Mouse (Mus musculus): Measurements from ENCODE around the gene Ttll5. TPM values are rescaled to one million over a fixed set of nuclear protein-coding genes. Genes with fewer than 3 reads are reported as not detected.

Ttll5 gene
- total and polyA plus RNA-seq, 3 experiments = 7.4 to 18.5 TPM; not detected in 1

GRCm38 (mm10) chr12:85850661-85851060, 26.2 kb downstream of the Ttll5 start:
- H3K9me3 ChIP-seq (replicated peaks; ENCODE audit: insufficient read depth, low read length) = no peaks in the 10 kb centered on the region
- no peaks in the 10 kb centered on the region for H3K27me3 ChIP-seq (ENCODE audit: control insufficient read depth in 1 of 2, insufficient read depth in 2 of 2, low read length in 2 of 2)
- H3K27ac ChIP-seq (ENCODE audit: control insufficient read depth, low read depth, low read length) = no peak overlapping the region
- H3K9ac ChIP-seq (ENCODE audit: control insufficient read depth, low read depth, low read length, poor library complexity, severe bottlenecking) = no peak overlapping the region
- H3K4me1 ChIP-seq (ENCODE audit: control insufficient read depth in 1 of 2, insufficient read depth in 2 of 2, low read length in 2 of 2) = no peaks in the 10 kb centered on the region
- H3K36me3 ChIP-seq (ENCODE audit: control insufficient read depth in 1 of 2, insufficient read depth in 2 of 2, low read length in 2 of 2) = no peaks in the 10 kb centered on the region; a peak in 1 of 4 replicates
- no peak for DNase-seq (ENCODE audit: low read depth, low spot score)
- TF ChIP-seq MAZ (IDR thresholded peaks at IDR 0.05; ENCODE audit: low read depth, low read length) (no peak), USF1 (IDR thresholded peaks at IDR 0.05; ENCODE audit: low read depth, low read length) (no peak), CHD2 (IDR thresholded peaks at IDR 0.05; ENCODE audit: low read length) (no peak), MXI1 (IDR thresholded peaks at IDR 0.05; ENCODE audit: low read depth, low read length) (no peak), SMC3 (IDR thresholded peaks at IDR 0.05; ENCODE audit: low read depth, low read length) (no peak), POLR2A (IDR thresholded peaks at IDR 0.05; ENCODE audit: control insufficient read depth in 1 of 2, insufficient read depth in 1 of 2, low read depth in 1 of 2, low read length in 2 of 2, poor library complexity in 1 of 2) (no peak), POLR2AphosphoS5 (IDR thresholded peaks at IDR 0.05; ENCODE audit: borderline replicate concordance, low read depth, low read length) (no peak), TBP (IDR thresholded peaks at IDR 0.05; ENCODE audit: low read depth, low read length) (no peak), HCFC1 (IDR thresholded peaks at IDR 0.05; ENCODE audit: low read depth, low read length) (no peak), UBTF (IDR thresholded peaks at IDR 0.05; ENCODE audit: borderline replicate concordance, insufficient read depth, low read depth, low read length) (no peak), RAD21 (IDR thresholded peaks at IDR 0.05; ENCODE audit: low read depth, low read length) (no peak), TAL1 (IDR thresholded peaks at IDR 0.05; ENCODE audit: low read length) (no peak), CHD1 (IDR thresholded peaks at IDR 0.05; ENCODE audit: low read depth, low read length) (no peak), USF2 (IDR thresholded peaks at IDR 0.05; ENCODE audit: borderline replicate concordance in 1 of 2, insufficient read depth in 1 of 2, low read depth in 1 of 2, low read length in 2 of 2) (no peak), MYB (IDR thresholded peaks at IDR 0.05; ENCODE audit: low read depth, low read length) (no peak)
- no peak overlapping the region for H3K4me3 ChIP-seq (ENCODE audit: control insufficient read depth in 1 of 2, insufficient read depth in 1 of 2, low read depth in 2 of 2, low read length in 2 of 2)
- H3K79me2 ChIP-seq (ENCODE audit: control insufficient read depth, insufficient read depth, low read length, poor library complexity) = no peaks in the 10 kb centered on the region

GRCm38 (mm10) chr12:85853836-85854235, 29.4 kb downstream of the Ttll5 start:
- H3K36me3 ChIP-seq (ENCODE audit: control insufficient read depth in 1 of 2, insufficient read depth in 2 of 2, low read length in 2 of 2) = no peaks in the 10 kb centered on the region; a peak in 1 of 4 replicates

More at GRCm38 (mm10) chr12:85853836-85854235, 29.4 kb downstream of the Ttll5 start:
- no peaks in the 10 kb centered on the region for H3K79me2 ChIP-seq (ENCODE audit: control insufficient read depth, insufficient read depth, low read length, poor library complexity)
- no peak overlapping the region for H3K27ac ChIP-seq (ENCODE audit: control insufficient read depth, low read depth, low read length)
- H3K4me3 ChIP-seq (ENCODE audit: control insufficient read depth in 1 of 2, insufficient read depth in 1 of 2, low read depth in 2 of 2, low read length in 2 of 2) = no peak overlapping the region
- no peak for TF ChIP-seq NRF1 (IDR thresholded peaks at IDR 0.05; ENCODE audit: insufficient read depth, low read depth, low read length, poor library complexity, severe bottlenecking)
- TF ChIP-seq JUND (IDR thresholded peaks at IDR 0.05; ENCODE audit: low read depth, low read length) = no peak
- no peak for TF ChIP-seq BHLHE40 (IDR thresholded peaks at IDR 0.05; ENCODE audit: borderline replicate concordance, low read depth, low read length)
- no peak for TF ChIP-seq TCF12 (IDR thresholded peaks at IDR 0.05; ENCODE audit: low read depth, low read length)
- no peak for TF ChIP-seq ZNF384 (IDR thresholded peaks at IDR 0.05; ENCODE audit: low read depth, low read length)
- no peak for TF ChIP-seq UBTF (IDR thresholded peaks at IDR 0.05; ENCODE audit: borderline replicate concordance, insufficient read depth, low read depth, low read length)
- no peak for TF ChIP-seq MXI1 (IDR thresholded peaks at IDR 0.05; ENCODE audit: low read depth, low read length)
- TF ChIP-seq POLR2AphosphoS5 (IDR thresholded peaks at IDR 0.05; ENCODE audit: borderline replicate concordance, low read depth, low read length) = no peak
- TF ChIP-seq ZKSCAN1 (IDR thresholded peaks at IDR 0.05; ENCODE audit: low read depth, low read length) = no peak
- no peaks in the 10 kb centered on the region for H3K27me3 ChIP-seq (ENCODE audit: control insufficient read depth in 1 of 2, insufficient read depth in 2 of 2, low read length in 2 of 2)
- no peaks in the 10 kb centered on the region for H3K9me3 ChIP-seq (replicated peaks; ENCODE audit: insufficient read depth, low read length)
- no peaks in the 10 kb centered on the region; a peak in 1 of 4 replicates for H3K4me1 ChIP-seq (ENCODE audit: control insufficient read depth in 1 of 2, insufficient read depth in 2 of 2, low read length in 2 of 2)
- no peak overlapping the region for H3K9ac ChIP-seq (ENCODE audit: control insufficient read depth, low read depth, low read length, poor library complexity, severe bottlenecking)
- peak; percentile 11 for DNase-seq (ENCODE audit: low read depth, low spot score)
